Mouse (Mus musculus) liver, adult 2 months (tissue): ENCODE results near the gene Frmd6.

Experiments used
- CTCF ChIP-seq: fragments of 200-500 bp; IDR thresholded peaks from 2 replicates; pipeline ENCODE4 v1.5.1; 2011; ENCODE audit warnings: low read depth, low read length, control low read depth
- POLR2A ChIP-seq: fragments of 200-500 bp; IDR thresholded peaks from 2 replicates; pipeline ENCODE4 v1.6.1; 2011; ENCODE audit warnings: low read length, control low read depth; ENCODE audit not compliant: insufficient read depth; ENCODE audit errors: extremely low read depth

DNA sequence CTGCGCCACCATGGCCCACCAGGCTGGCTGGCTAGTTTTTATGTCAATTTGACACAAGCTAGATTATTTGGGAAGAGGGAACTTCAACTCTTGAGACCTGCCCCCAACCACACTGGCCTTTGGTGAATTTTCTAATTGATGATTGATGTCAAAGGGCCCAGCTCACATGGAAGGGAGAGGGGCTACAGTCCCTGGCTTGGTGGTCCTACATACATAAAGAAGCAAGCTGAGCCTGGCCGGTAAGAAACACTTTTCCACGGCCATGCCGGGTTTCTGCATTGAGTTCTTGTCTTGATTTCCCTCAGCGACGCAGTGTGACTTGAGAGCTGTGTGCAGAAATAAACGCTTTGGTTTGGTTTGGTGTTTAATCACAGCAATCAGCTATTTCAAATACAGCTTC, 1.3 kb upstream of the Frmd6 start:
- no peak for TF ChIP-seq CTCF
- TF ChIP-seq POLR2A: no peak
